Mouse (Mus musculus): Measurements from ENCODE around the gene Tepsin. TPM values are rescaled to one million over a fixed set of nuclear protein-coding genes. Genes with fewer than 3 reads are reported as not detected.

Tepsin gene
- polyA plus RNA-seq, 1 experiment from 2014 or later, result 18.5 TPM

- no peaks in the 10 kb centered on the region for H3K9me3 ChIP-seq
- no peak overlapping the region for H3K9ac ChIP-seq
- ATAC-seq (ENCODE audit: low FRiP score, low read depth), result no peak
- H3K36me3 ChIP-seq, result peaks cover 97% of the 10 kb centered on the region
- 79% methylated on average over 7 of the region's 7 CpGs for WGBS
- H3K27me3 ChIP-seq, result no peaks in the 10 kb centered on the region
- no peak overlapping the region for H3K27ac ChIP-seq
- H3K4me2 ChIP-seq (replicated peaks), result no peak overlapping the region
- H3K4me1 ChIP-seq, result peaks cover 14% of the 10 kb centered on the region
- no peak overlapping the region for H3K4me3 ChIP-seq
These were observed 26.7 kb downstream of the Tepsin start for GRCm38 (mm10) chr11:120071731-120072320.

DNA sequence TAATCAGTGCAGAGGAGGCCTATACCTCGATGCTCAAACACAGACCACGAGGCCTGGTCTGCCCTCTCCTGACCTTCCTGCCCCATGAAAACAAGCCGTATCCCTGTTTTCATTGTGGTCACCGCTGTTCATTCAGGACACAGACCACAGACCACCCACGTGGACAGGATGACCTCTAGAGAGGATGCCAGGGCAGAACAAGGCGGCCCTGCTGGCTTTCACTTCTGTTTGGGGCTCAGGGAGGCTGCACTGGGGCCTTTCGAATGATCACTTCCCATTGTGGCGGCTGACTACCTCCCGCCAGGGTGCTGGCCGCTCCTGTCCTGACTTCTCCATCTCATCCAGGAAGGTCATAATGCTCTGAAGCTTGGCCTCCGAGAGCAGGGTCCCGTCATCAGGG, 27.5 kb downstream of the Tepsin start:
- Histone ChIP-seq H3K27ac (no peak overlapping the region), H3K9ac (no peak overlapping the region)
- ATAC-seq (ENCODE audit: low FRiP score, low read depth), result no peak

DNA sequence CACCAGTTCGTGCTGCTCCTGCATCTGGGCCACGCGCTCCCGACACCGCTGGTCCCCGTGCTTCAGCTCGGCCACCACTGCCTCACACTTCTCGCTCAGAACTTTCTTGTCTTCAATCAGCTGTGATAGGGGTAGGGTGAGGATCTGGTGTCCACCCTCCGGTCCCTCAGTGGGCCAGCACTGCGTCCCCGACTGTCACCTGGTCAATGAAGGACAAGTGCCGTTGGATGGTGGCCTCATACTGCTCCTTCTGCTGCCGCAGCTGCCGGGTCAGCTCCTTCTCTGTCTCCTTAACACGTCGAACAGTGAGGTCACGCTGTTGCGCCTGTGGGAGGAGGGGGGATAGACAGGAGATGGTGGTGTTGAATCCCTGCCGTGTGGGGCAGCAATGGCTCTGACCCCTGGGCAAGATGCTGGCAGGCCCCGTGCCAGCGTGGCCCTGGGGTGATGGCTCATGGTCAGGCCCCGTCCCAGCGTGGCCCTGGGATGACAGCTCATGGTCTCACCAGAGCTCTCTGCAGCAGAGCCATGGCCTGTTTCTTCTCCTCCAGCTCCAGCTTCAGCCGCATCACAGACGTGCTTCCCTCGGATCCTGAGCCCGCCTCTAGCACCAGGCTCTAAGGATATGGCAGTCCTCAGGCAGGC, 28.1 kb downstream of the Tepsin start:
- H3K4me3 ChIP-seq, result no peak overlapping the region
- peaks cover 9% of the 10 kb centered on the region for H3K4me1 ChIP-seq
- H3K27ac ChIP-seq, result no peak overlapping the region
- WGBS, result 90% methylated on average over 27 of the region's 27 CpGs
- no peak overlapping the region for H3K4me2 ChIP-seq (replicated peaks)
- H3K27me3 ChIP-seq, result no peaks in the 10 kb centered on the region
- no peaks in the 10 kb centered on the region for H3K9me3 ChIP-seq
- no peak for ATAC-seq (ENCODE audit: low FRiP score, low read depth)
- no peak overlapping the region for H3K9ac ChIP-seq
- H3K36me3 ChIP-seq, result peaks cover 97% of the 10 kb centered on the region

More for the DNA sequence above, 27.5 kb downstream of the Tepsin start:
- H3K9me3 ChIP-seq, result no peaks in the 10 kb centered on the region
- no peaks in the 10 kb centered on the region for H3K27me3 ChIP-seq
- H3K4me1 ChIP-seq, result peaks cover 14% of the 10 kb centered on the region
- no peak overlapping the region for H3K4me3 ChIP-seq
- H3K36me3 ChIP-seq, result peaks cover 97% of the 10 kb centered on the region
- no peak overlapping the region for H3K4me2 ChIP-seq (replicated peaks)
- WGBS, result 64% methylated on average over 12 of the region's 12 CpGs

GRCm38 (mm10) chr11:120069261-120069660, 29.3 kb downstream of the Tepsin start:
- H3K9me3 ChIP-seq, result no peaks in the 10 kb centered on the region
- no peak for ATAC-seq (ENCODE audit: low FRiP score, low read depth)
- H3K27ac ChIP-seq, result no peak overlapping the region
- no peak overlapping the region for H3K4me3 ChIP-seq
- peaks cover 99% of the 10 kb centered on the region for H3K36me3 ChIP-seq
- H3K9ac ChIP-seq, result no peak overlapping the region
- no peak overlapping the region for H3K4me2 ChIP-seq (replicated peaks)
- H3K27me3 ChIP-seq, result no peaks in the 10 kb centered on the region
- WGBS, result 38% methylated on average over 11 of the region's 11 CpGs
- H3K4me1 ChIP-seq, result no peaks in the 10 kb centered on the region

- Histone ChIP-seq H3K9ac (0 out of 2 replicates have a peak overlapping the region, but pooled peaks have one; percentile 25), H3K36me3 (peaks cover 97% of the 10 kb centered on the region), H3K4me2 (replicated peaks) (no peak overlapping the region), H3K4me1 (no peaks in the 10 kb centered on the region), H3K27me3 (no peaks in the 10 kb centered on the region), H3K4me3 (no peak overlapping the region), H3K27ac (no peak overlapping the region), H3K9me3 (no peaks in the 10 kb centered on the region)
- ATAC-seq (ENCODE audit: low FRiP score, low read depth), result no peak
- WGBS, result 61% methylated on average over 17 of the region's 17 CpGs
These were observed 30.7 kb downstream of the Tepsin start for GRCm38 (mm10) chr11:120067834-120068233.

- no peak overlapping the region for H3K9ac ChIP-seq
These were observed 33.2 kb downstream of the Tepsin start for GRCm38 (mm10) chr11:120065291-120065690.

DNA sequence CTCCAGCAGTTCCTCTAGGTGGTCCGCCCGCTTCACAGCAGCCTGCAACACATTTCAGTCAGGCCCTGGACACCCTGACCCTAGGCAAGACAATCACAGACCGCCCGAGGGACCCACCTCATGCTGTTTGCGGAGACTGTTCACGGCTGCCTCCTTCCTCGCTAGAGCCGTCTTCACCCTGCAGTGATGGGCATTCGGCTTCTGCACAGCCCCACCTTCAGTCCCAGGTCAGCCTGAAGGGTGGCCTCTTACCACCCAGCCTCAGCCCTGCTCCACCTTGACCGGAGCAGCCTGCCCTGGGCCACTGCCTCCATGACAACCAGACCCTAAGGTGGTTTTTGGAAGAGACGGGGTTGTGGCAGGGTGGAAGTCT, 33.9 kb downstream of the Tepsin start:
- Histone ChIP-seq H3K9me3 (no peaks in the 10 kb centered on the region), H3K27ac (no peak overlapping the region; the same call in 1 of the 2 replicates), H3K27me3 (no peaks in the 10 kb centered on the region), H3K4me3 (no peak overlapping the region), H3K4me2 (replicated peaks) (no peak overlapping the region), H3K9ac (no peak overlapping the region), H3K4me1 (no peaks in the 10 kb centered on the region), H3K36me3 (peaks cover 66% of the 10 kb centered on the region)
- no peak for ATAC-seq (ENCODE audit: low FRiP score, low read depth)
- WGBS, result 92% methylated on average over 11 of the region's 11 CpGs

More at GRCm38 (mm10) chr11:120065291-120065690, 33.2 kb downstream of the Tepsin start:
- Histone ChIP-seq H3K9me3 (no peaks in the 10 kb centered on the region), H3K4me1 (no peaks in the 10 kb centered on the region), H3K4me2 (replicated peaks) (no peak overlapping the region), H3K27ac (peak overlapping the region; percentile 3; the same call in 1 of the 2 replicates), H3K27me3 (no peaks in the 10 kb centered on the region), H3K4me3 (no peak overlapping the region), H3K36me3 (peaks cover 72% of the 10 kb centered on the region)
- no peak for ATAC-seq (ENCODE audit: low FRiP score, low read depth)
- WGBS, result 31% methylated on average over 10 of the region's 10 CpGs

DNA sequence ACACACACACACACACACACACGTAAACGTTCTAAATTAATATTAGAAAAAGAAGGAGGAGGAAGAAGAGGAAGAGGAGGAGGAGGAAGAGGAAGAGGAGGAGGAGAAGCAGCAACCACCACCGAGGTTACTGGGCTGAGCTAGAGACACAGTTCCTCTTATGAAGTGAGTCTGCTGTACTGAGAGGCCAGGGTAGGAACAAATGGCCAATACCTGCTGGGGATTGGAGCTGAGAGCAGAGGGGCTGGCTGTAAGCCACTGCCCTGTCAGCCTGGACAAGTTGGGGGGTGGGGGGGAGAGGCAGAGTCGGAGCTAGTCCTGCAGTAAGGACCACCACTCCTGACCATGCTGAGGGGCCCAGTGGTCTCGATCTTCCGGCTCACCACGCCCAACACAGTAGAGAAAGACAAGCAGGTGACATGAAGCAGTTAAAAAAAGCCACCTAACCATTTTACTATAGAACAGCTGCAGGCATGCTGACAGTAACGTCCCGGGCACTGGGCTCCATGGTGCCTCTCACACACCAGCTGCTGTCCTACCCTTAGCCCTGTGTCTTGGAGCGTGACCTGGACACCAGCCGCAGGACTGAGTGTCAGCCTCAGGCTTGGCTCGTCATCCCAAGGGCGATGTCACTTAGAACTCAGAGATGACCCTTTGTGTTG, 34.4 kb downstream of the Tepsin start:
- H3K4me2 ChIP-seq (replicated peaks), result no peak overlapping the region
- H3K4me1 ChIP-seq, result no peaks in the 10 kb centered on the region
- H3K36me3 ChIP-seq, result peaks cover 60% of the 10 kb centered on the region
- no peaks in the 10 kb centered on the region for H3K9me3 ChIP-seq
- ATAC-seq (ENCODE audit: low FRiP score, low read depth), result no peak
- H3K27me3 ChIP-seq, result no peaks in the 10 kb centered on the region
- 86% methylated on average over 13 of the region's 13 CpGs for WGBS
- no peak overlapping the region for H3K27ac ChIP-seq
- H3K9ac ChIP-seq, result no peak overlapping the region
- no peak overlapping the region for H3K4me3 ChIP-seq

DNA sequence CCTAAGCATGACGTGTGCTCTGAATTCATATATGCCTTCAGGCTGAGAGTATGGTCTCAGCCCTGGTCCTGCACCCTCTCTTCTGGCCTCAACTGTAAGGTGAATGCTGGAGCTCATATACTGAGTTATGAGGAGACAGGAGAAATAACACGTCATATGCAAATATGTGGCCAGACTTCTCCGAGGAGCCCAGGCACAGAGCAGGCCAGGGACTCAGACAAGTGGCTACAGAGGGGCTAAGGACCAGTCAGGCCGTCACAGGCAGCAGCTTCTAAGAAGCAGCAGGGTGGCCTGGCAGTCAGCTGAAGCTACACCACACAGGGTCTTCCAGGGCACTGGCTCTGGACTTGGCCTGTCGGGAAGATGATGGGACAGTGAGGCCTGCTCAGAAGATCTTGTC, 35.2 kb downstream of the Tepsin start:
- H3K4me2 ChIP-seq (replicated peaks), result no peak overlapping the region
- H3K9me3 ChIP-seq, result no peaks in the 10 kb centered on the region
- WGBS, result 83% methylated on average over 5 of the region's 5 CpGs
- ATAC-seq (ENCODE audit: low FRiP score, low read depth), result no peak
- H3K4me1 ChIP-seq, result no peaks in the 10 kb centered on the region
- H3K27ac ChIP-seq, result no peak overlapping the region
- no peaks in the 10 kb centered on the region for H3K27me3 ChIP-seq
- peaks cover 52% of the 10 kb centered on the region for H3K36me3 ChIP-seq
- H3K9ac ChIP-seq, result no peak overlapping the region
- no peak overlapping the region for H3K4me3 ChIP-seq

GRCm38 (mm10) chr11:120060634-120061033, 37.9 kb downstream of the Tepsin start:
- Histone ChIP-seq H3K27me3 (no peaks in the 10 kb centered on the region), H3K9me3 (no peaks in the 10 kb centered on the region), H3K4me2 (replicated peaks) (no peak overlapping the region), H3K4me1 (no peaks in the 10 kb centered on the region), H3K4me3 (no peak overlapping the region), H3K27ac (no peak overlapping the region), H3K9ac (no peak overlapping the region), H3K36me3 (peaks cover 25% of the 10 kb centered on the region)
- ATAC-seq (ENCODE audit: low FRiP score, low read depth), result no peak
- 79% methylated on average over 8 of the region's 8 CpGs for WGBS

DNA sequence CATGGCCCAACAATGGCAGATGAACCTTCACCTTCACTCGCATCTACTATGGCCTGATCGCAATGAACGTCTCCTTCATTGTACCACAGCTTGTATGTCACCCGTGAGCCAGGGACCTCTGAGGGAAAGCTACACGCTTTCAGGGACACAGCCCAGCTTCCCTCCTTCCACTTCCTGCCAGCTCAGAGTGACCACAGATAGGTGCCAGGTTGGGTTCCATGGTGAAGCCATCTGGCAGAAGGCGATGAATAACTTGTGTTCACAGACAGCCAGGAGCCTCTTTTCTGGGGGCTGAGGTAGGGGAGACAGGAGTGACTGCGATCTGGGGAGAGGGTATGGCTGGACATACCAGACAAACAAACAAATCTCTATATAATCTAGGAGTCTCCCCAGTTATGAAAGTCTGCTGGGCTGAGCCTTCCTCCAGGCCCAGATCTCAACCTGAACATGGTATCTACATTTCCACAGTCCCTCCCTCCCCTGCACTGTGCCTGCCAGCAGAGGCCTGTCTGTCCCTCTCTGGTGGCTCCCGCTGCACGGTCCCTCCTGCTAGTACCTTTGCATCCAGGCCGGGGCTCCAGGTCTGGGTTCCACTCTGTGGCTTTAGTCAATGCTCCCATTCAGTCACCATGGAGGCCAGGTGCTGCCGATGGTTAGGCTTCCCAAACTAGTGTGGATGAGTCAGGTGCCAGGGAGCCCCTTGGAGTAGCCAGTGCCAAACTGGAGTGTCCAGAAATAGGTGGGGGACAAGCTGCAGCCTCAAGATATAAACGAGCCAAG, 42.4 kb downstream of the Tepsin start:
- H3K36me3 ChIP-seq, result no peaks in the 10 kb centered on the region
- no peak overlapping the region for H3K4me2 ChIP-seq (replicated peaks)
- no peak for ATAC-seq (ENCODE audit: low FRiP score, low read depth)
- no peak overlapping the region; the same call in 1 of the 2 replicates for H3K27ac ChIP-seq
- no peak overlapping the region for H3K9ac ChIP-seq
- no peaks in the 10 kb centered on the region for H3K9me3 ChIP-seq
- 80% methylated on average over 12 of the region's 12 CpGs for WGBS
- no peaks in the 10 kb centered on the region for H3K27me3 ChIP-seq
- peaks cover 5% of the 10 kb centered on the region for H3K4me1 ChIP-seq
- no peak overlapping the region for H3K4me3 ChIP-seq

DNA sequence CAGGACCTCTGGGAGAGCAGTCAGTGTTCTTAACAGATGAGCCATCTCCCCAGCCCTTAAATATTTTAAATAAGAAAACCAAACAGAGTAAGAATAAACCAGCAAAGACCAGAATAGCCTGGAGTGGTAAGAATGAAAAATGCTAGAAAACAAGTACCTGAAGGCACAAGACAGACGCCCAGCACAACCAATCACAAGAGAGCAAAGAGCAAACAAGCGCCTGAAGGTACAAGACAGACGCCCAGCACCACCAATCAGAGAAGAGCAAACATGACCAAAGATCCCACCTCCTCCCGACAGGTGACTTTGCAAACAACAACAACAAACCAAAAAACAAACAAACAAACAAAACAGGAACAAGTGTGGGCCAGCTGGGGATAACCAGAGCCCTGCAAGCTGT, 44.7 kb downstream of the Tepsin start:
- H3K4me1 ChIP-seq, result peaks cover 8% of the 10 kb centered on the region
- no peak overlapping the region for H3K4me2 ChIP-seq (replicated peaks)
- no peak overlapping the region for H3K4me3 ChIP-seq
- 84% methylated on average over 4 of the region's 4 CpGs for WGBS
- H3K9ac ChIP-seq, result no peak overlapping the region
- H3K36me3 ChIP-seq, result no peaks in the 10 kb centered on the region
- H3K27me3 ChIP-seq, result peaks cover 11% of the 10 kb centered on the region
- no peak overlapping the region for H3K27ac ChIP-seq
- ATAC-seq (ENCODE audit: low FRiP score, low read depth), result no peak
- no peaks in the 10 kb centered on the region for H3K9me3 ChIP-seq
